ENCODE assay signal across 8 mouse cellular contexts in genomic region chr5:35884262-35884661, GRCm38 (mm10). TPM values are rescaled to one million over a fixed set of nuclear protein-coding genes. Genes with fewer than 3 reads are reported as not detected.
DNase-seq lines count a peak whose midpoint lies in the region; ATAC-seq and TF ChIP-seq lines count a peak whose summit lies in the region.

No protein-coding gene starts in this region.

- H3K4me2 ChIP-seq in lung, embryonic 15.5 days = no peak overlapping the region
- no peak overlapping the region for H3K4me2 ChIP-seq in neural tube, embryonic 11.5 days (ENCODE audit: low read depth)

- WGBS in lung, embryonic 15.5 days = 29% methylated on average over 11 of the region's 11 CpGs
- WGBS in neural tube, embryonic 11.5 days = 41% methylated on average over 11 of the region's 11 CpGs

- no peaks in the 10 kb centered on the region for H3K4me1 ChIP-seq in lung, embryonic 15.5 days
- H3K4me1 ChIP-seq in neural tube, embryonic 11.5 days (ENCODE audit: control insufficient read depth, insufficient read depth, low read length) = no peaks in the 10 kb centered on the region

- no peak overlapping the region for H3K4me3 ChIP-seq in lung, embryonic 15.5 days
- H3K4me3 ChIP-seq in layer of hippocampus, adult 2 months = no peak overlapping the region
- no peak overlapping the region for H3K4me3 ChIP-seq in neural tube, embryonic 11.5 days (ENCODE audit: low read depth, low read length)

- peak; percentile 84 for TF ChIP-seq CTCF in layer of hippocampus, adult 2 months (conservative IDR thresholded peaks at IDR 0.05)

- 0 out of 2 replicates have a peak, but pooled peaks have one; percentile 19 for ATAC-seq in lung, embryonic 15.5 days (ENCODE audit: borderline replicate concordance, extremely low read depth, low FRiP score, low TSS enrichment)
- no peak for ATAC-seq in neural tube, embryonic 11.5 days (ENCODE audit: insufficient read depth, low FRiP score, low TSS enrichment)

- no peaks in the 10 kb centered on the region for H3K9me3 ChIP-seq in lung, embryonic 15.5 days
- no peaks in the 10 kb centered on the region for H3K9me3 ChIP-seq in neural tube, embryonic 11.5 days (ENCODE audit: control insufficient read depth, low read length)

- peak; percentile 37 for DNase-seq in cerebellum, adult 8-10 months
- DNase-seq in cerebellum, adult 9-11 months = no peak
- no peak for DNase-seq in lung, adult 18-20 months
- peak; percentile 18 to 25 for DNase-seq in cerebellum, postnatal 36 days
- DNase-seq in layer of hippocampus, adult 2 months (ENCODE audit: low spot score in 2 of 2) = peak; percentile 54 to 66
- DNase-seq in neural tube, embryonic 11.5 days (ENCODE audit: low spot score) = peak; percentile 59
- no peak for DNase-seq in spleen, adult 18-20 months

- H3K9ac ChIP-seq in lung, embryonic 15.5 days = no peak overlapping the region
- H3K9ac ChIP-seq in neural tube, embryonic 11.5 days (ENCODE audit: low read length) = no peak overlapping the region

- no peaks in the 10 kb centered on the region for H3K36me3 ChIP-seq in lung, embryonic 15.5 days
- no peaks in the 10 kb centered on the region for H3K36me3 ChIP-seq in neural tube, embryonic 11.5 days (ENCODE audit: control insufficient read depth, insufficient read depth, low read length)

- H3K27me3 ChIP-seq in lung, embryonic 15.5 days = no peaks in the 10 kb centered on the region
- no peaks in the 10 kb centered on the region for H3K27me3 ChIP-seq in neural tube, embryonic 11.5 days (ENCODE audit: control insufficient read depth, insufficient read depth, low read length)

- H3K27ac ChIP-seq in lung, embryonic 15.5 days = no peak overlapping the region
- no peak overlapping the region for H3K27ac ChIP-seq in layer of hippocampus, adult 2 months
- H3K27ac ChIP-seq in neural tube, embryonic 11.5 days (ENCODE audit: low read depth, low read length) = no peak overlapping the region

RNA-seq across cellular contexts. Expression of gene Afap1, which starts 8.9 kb away (rescaled TPM):
- 20.5 and 21.5 TPM in 2 replicates for polyA plus RNA-seq in lung, embryonic 15.5 days (2015; fragmentation: Nextera tagmentation; extraction: Ambion mirVana)
- total RNA-seq in layer of hippocampus, adult 2 months (2021) = 10 to 100 TPM; 25.9 to 30.4 TPM
- 57.8 and 61.8 TPM in 2 replicates for polyA plus RNA-seq in neural tube, embryonic 11.5 days (2014; fragmentation: Nextera tagmentation; extraction: Ambion mirVana)

Comparison
In these comparisons a context has a peak if more than half of its experiments do, and no peak if none do; other contexts are left out.
1. DNase-seq: peak in cerebellum, adult 8-10 months (single experiment), cerebellum, postnatal 36 days (2 of 2), layer of hippocampus, adult 2 months (2 of 2) and neural tube, embryonic 11.5 days (single experiment); none in cerebellum, adult 9-11 months (single experiment), lung, adult 18-20 months (0 of 2) and spleen, adult 18-20 months (0 of 2).